Mouse (Mus musculus) ES-CJ7 (cell line): Measurements from ENCODE around the gene Rabep2.
"Not testable (repeated sequence)": the region's sequence is repeated elsewhere in the genome, so short reads cannot be mapped to it uniquely, and the experiment has no call there.

Source experiments
- DNase-seq: peaks from one replicate; pipeline ENCODE4 v3.0.0; 2011; ENCODE audit warnings: low read depth, low spot score

Rabep2 gene

DNA sequence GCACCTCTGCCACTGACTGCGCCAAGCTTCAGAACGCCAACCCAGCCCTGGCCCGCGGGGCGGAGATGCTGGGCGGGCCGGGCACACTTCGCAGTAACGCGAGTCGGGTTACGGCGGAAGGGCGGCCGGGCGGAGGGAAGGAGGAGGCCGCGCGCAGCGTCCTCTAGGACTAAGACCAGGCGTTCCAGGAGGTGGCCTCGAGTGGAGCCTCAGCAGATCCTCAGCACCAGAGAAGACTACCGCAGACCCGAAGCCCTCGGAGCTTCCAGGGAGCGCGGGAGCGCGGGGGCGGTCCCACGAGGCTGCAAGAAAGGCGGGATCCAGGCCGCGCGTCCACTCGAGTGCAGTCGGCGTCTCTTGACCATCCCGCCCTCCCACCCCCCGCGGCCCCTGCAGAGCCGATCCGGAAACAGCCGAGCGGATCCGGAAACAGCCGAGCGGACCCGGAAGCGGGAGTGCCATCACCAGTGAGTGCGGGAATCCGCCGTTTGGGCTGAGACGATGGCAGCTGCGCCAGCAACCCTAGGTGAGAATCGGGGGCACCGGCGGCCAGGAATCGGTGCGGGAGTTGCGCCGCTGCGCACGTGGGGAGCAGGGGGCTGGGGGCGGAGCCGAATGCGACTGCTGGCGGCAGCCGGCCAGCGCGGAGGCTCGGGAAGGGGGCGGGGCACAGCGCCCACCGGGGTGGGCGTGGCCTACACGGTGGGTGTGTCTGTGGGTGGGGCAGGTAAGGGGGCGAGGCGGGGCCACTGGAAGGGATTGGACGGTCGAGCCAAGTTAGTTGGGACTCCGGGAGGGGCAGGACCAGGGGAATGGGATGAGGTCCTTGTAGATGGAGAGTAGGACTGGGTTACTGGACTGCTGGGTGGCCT lies at the start of gene Rabep2:
Gene Rabep2, plus strand, starts transcription at position 129 of the 872 bp plus-strand sequence.
- DNase-seq: peak; percentile 85

DNA sequence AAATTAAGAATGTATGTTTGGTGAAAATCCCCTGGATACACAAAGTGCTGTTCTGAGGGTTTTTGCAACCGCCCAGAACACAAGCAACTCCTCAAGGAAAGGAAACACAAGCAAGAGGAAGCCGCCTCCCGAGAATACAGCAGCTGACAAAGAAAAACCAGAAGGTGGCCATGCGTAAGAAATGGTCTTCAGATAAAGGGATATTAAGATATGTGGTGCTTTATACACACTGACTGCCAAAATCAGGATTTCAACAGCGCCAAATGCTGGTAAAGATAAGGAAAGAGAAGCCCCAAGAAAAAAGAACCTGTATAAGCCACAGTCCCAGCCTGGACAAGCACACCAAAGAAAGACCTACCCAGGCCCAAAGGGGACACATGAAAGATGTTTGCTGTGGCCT lies 45.0 kb upstream of the Rabep2 start:
- no peak for DNase-seq

DNA sequence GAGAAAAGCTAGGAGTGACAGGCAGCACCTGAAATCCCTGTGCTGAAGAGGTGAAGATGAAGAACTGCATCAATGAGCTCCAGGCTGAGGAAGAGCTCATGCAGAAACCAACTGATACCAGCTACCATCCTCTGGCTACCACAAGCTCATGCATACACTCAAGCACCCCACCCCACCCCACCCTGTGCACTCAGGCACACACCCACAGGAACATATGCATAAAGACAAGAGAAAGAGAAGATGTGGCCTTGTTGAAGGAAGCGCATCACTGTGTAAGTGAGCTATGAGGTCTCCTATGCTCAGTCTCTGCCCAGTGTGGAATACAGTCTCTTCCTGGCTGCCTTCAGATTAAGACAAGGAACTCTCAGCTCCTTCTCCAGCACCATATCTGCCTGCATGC lies 40.4 kb upstream of the Rabep2 start:
- DNase-seq: peak; percentile 53

DNA sequence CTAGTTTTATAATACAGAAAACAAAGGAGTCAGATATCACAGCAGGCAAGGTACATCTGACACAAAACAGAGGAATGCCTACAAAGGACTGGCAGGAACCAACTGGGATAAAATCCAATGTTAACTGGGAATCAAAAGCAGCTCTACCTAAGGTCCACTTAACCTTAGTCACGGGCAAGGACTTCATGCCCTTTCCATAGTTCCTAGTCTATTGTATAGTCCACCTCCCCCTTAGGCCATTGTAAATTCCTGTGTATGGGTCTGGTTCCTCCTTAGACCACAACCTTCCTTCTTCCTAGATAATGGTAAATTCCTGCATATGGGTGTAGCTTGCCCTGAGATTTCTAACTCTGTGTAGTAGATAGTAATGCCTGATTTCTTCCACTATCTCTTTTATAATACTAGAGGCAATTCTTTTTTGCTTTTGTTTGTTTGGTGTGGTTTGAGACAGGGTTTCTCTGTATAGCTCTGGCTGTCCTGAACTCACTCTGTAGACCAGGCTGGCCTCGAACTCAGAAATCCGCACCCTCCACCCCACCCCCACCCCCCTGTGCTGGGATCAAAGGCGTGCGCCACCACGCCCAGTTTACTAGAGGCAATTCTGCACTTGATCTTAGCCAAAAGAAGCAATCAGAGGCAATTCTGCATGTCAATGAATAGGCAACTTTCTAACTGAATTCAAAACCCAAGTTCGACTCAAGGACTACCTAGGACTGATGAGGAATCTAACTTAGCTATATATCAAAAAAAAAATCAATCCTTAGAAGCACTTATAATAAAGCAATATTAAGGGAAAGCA lies 36.3 kb upstream of the Rabep2 start:
- peak; percentile 79 for DNase-seq

DNA sequence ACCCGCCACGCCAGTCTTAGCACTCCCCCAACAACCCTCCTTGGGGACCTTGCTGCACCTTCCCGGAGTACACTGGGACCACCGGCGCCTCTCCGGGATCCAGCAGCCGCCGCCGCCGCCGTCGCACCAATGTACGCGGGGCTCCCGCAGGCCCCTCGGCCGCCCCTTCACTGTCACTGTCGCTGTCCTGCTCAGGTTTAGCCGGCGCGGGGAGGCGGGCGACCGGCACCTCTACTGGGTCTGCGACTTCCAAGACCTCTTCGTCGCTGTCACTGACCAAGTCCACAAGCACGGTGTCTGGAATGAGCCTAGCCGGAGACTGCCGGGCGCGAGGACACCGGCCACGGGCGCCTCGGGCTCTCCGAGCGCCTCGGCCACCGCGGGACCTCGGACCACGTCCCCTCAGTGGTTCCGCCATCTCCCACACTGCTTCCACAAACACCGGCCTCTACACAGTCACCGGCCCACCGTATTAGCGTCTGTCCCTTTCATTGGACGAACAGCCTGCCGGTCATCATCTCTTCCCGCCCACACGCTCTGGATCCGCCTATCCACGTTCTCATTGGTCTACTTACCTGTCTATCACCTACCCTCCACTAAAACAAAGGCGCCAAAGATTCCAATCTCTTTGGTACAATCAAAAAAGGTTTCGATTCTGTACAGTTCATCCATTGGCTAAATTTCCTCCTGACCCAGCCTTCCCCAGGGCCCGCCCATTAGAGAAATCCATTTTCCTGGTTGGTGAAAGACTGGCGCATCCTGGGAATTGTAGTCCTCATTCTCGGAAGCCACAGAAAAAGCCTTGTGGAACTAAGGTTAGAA lies 32.0 kb upstream of the Rabep2 start, which contains the start of gene Nfatc2ip:
Gene Nfatc2ip, minus strand, starts transcription at position 440 of the 822 bp plus-strand sequence.
- peak; percentile 99 for DNase-seq

DNA sequence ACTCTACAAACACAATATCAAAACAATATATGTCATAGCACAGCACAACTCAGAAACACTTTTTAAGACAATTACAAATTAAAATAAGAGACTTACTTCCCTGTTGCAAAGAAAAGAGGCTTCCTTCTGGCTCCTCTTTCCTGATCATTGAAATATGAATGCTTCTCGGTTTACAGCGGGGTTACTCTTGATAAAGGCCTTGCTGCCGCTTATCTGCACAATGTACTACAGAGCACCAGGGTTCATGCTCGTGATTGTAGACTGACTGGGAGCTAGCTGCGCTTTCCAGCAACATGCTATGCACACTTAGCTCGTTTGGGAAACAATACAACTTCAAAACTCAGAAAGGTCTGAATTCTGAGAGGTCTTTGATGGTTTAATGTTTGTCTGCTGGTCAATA lies 31.3 kb upstream of the Rabep2 start:
- no peak for DNase-seq

DNA sequence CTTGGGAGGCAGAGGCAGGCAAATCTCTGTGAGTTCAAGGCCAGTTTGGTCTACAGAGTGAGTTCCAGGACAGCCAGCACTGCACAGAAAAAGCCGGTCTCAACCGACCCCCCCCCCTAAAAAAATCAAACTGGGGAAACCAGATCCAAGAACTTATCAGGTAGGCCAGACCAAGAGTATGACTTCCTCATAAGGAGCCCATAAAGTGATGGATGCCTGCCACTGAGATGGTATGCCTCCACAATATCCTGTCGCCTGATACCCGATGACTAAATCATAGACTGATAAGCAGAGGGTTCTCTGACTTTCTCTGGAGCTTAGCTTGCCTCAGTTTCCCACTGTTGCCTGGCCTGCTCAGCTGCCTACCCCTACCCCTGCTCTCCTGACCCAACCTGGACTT lies 30.7 kb upstream of the Rabep2 start:
- no peak for DNase-seq

DNA sequence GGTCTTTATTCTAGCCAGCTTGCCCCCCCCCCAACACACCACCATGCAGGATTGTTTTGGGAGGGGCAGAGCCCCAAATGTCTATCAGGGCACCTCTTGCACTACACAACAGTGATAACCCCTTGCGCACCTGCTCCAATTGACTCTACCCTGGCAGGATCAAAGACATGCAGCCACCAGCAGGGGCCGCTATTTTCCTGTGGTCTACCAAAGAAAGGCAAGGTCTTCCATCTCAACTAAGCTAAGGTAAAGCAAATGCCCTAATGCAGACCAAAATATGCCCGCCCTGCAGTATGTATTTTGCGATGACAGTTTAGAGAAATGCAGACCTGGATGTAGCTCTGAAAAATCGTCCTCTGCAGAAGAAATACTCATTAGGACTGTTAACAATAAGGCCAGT lies 29.0 kb upstream of the Rabep2 start:
- DNase-seq: peak; percentile 88

DNA sequence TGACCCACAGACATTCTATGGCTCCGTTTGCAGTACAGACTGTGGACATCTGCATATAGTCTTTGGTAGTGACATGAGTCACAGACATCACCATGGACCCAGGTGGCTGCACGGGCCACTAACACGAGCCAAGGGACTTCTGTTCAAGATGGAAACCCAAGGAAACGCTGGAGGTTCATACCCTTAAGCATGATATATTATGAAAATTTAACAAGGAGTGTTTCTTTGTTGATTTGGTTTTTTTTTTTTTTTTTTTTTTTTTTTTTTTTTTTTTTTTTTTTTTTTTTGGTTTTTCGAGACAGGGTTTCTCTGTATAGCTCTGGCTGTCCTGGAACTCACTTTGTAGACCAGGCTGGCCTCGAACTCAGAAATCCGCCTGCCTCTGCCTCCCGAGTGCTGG lies 26.0 kb upstream of the Rabep2 start:
- DNase-seq: not testable (repeated sequence)

DNA sequence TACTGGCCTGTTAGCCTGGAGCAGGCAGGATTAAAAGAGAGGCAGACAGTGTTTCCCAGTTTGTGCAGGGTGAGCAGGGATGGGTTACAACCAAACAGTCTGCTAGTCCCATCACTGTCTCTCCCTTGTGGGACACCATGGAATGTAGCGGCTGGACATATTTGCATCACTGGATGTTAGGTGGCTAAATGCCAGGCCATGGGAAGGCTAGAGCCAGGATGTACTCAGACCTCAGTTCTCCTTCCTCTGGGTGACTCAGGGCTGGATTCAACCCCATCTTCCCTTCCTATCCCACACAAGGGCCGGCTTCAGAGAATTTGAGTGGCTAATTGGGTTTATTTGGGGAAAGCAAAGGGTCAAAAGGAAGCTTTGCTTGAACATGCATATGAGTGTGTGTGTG lies 19.9 kb upstream of the Rabep2 start:
- DNase-seq: no peak

DNA sequence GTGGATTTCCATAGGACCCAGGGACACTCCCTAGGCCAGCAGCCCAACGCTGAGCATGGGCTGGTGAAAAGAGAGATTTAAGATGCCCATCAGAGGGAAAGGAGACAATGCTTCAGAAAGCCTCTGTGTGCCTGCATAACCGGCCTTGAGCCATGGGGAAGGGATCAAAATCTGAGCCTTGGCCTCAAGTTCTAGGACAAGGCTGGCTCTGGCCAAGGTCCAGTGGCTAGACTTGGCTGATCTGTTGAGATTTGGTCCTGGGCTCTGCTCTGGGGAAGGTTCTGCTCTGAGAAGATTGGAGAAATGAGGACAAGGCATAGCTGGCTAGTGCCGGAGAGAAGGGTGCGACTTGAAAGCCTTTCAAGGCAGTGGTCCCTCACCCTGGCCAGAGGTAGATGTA lies 17.5 kb upstream of the Rabep2 start:
- no peak for DNase-seq

DNA sequence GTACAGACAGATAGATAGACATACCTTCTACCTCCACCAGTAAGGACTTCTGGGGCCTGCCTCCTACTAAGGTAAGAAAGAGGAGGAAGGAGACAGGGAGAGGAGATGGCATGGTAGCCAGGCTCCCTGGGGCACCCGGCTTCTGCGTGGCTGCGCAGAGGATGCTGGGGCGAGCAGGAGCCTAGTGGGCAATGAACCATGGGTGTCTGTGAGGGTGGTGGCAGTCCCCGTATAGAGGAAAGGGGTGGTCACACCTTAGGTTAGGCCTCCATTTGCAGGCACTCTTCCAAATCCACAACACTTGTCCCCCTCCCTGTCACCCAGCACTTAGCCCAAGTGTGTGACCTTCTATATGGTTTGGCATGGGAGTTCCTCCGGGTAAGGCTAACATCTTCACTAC lies 13.8 kb upstream of the Rabep2 start, which contains the start of gene Cd19:
Gene Cd19, minus strand, starts transcription at position 165 of the 400 bp plus-strand sequence.
- no peak for DNase-seq

DNA sequence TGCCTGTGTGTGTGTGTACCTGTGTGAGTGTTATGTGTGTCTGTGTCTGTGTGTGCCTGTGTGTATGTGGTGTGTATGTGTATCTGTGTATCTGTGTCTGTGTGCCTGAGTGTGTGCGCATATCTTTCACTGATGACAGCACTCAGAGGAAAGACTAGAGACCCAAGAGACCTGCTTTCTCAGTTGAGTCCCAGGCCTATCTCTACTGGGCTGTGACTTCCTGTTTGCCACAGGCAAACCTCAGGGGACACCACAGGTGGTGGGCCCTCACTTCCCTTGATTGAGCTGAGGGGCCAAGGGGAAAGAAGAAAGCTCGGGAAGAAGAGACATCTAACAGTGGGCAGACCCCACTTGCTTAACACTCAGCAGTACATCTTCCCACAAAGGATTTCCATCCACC lies 11.9 kb upstream of the Rabep2 start:
- no peak for DNase-seq

DNA sequence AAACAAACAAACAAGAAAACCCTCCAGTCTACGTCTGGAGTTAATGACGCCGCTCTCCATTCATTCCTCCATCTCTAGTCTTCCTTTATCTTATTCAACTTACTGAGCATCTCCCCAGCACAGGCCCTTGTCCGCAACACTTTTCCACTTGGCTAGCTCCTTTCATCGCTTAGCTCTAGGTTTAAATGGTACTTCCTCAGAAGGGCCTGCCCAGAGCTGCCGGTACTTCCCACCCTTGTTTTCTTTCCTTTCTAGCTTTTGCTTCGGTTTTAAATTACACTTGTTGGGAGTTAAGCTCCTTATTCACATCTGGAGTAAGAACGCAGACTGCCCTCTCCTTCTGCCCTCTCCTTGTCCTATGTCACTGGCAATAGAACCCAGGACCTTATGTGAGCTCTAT lies 11.5 kb upstream of the Rabep2 start:
- no peak for DNase-seq

DNA sequence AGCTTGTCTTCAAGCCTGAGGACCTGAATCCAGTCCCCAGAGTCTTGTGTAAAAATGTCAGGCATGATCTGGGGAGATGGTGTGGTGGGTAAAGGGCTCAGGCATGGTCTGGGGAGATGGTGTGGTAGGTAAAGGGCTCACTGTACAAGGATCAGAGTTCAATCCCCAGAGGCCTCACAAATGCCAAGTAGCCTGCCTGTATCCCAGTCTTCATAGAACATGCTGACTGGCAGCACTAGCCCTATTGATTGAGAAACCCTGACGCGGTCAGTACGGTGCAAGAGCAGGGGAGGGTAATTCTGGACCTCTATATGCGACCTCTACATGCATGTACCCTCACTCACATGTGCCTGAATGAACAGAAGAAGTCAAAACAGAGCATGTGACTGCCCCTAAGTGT lies 11.0 kb upstream of the Rabep2 start:
- no peak for DNase-seq

DNA sequence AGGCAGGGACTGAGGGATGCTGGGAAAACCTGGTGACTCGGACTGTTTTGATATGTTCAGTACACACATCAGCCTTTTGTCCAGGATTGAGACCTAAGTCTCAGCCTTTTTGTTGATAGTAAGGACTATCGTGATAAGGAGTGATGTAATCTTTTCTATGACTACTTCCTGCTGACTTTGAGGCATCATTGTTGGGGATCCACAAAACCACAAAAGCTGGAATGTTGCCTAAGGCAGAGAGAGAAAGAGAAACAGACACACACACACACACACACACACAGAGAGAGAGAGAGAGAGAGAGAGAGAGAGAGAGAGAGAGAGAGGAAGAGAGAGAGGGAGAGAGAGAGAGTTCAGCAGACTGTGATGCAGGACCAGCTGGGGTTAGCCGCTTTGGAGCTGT lies 10.1 kb upstream of the Rabep2 start:
- no peak for DNase-seq

DNA sequence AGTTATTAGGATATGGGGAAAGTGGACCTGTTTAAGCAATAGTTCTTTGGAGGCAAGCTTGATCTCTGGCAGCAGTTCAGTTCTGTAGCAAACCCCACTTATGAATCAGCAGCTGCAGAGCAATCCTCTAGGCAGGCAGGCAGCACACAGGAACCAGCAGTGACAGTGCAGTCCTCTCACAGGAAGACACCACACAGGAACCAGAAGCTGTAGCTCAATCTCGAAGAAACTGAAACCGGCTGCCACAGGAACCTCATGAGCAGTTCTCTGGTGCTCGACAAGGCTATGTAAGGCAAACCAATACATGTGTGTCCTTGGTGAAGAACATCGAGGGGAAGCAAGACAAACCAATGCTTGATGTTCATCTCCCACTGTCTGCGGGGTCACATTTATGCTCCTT lies 6.8 kb upstream of the Rabep2 start:
- no peak for DNase-seq

DNA sequence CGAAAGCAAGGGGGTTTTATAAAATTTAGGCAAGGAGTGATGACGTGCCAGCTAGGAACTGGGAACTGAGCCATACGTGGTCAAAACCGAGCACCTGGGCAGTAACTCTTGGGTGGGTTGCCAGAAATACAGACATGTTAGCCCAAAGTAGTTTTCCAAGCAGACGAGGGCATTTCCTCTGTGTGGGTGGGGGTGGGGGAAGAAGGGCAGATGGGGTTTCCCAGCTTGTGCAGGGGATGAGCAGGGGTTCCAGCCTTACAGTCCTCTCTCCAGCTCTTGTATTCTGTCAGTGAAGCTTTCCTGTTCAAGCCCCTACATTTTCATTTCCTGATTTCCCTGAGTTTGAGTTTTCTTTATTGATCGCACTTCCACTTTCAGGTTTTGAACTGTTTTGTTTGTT lies 4.4 kb upstream of the Rabep2 start:
- DNase-seq: no peak

DNA sequence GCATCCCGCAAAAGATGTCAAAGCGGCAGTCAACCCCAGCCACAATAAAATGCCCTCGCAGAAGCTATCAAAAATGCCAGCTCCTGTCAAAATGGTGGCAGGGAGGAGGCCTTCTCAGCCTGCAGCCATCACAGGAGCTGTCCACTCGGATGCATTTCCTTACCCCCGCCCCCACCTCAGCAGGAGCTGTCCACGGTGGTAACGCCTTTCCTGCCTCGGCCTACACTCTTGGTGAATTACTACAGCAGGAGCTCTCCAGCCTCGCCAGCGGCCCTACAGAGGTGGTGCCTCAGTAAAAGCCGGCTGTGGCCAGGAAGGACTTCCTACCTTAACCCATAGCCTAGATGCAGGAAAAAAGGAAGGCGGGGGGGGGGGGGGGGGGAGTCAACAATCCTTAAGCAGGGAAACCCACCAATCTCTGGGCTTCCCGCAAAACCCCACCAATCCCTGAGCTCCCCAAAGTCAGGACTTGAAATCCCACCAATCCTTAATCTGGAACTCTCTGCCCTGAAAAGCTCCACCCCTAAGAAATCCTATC lies 1.2 kb upstream of the Rabep2 start:
- DNase-seq: peak; percentile 87

DNA sequence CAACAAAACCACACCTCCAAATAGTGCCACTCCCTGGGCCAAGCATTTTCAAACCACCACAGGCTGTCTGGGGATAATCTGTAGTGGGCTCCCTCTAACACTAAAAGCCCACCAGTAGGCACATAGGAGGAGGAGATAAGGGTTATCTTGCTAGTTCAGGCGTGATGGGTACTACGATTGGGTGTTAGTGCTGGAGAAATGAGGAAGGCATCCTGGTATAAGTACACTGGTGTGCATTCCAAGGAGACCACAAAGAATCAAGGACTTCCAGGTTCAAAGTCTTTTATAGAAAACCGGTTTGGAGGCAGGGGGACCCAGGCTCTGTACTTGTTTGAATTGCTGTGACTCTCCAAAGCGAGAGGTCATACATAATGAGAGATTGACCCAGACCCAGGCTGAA lies 405 bp upstream of the Rabep2 start:
- DNase-seq: no peak

DNA sequence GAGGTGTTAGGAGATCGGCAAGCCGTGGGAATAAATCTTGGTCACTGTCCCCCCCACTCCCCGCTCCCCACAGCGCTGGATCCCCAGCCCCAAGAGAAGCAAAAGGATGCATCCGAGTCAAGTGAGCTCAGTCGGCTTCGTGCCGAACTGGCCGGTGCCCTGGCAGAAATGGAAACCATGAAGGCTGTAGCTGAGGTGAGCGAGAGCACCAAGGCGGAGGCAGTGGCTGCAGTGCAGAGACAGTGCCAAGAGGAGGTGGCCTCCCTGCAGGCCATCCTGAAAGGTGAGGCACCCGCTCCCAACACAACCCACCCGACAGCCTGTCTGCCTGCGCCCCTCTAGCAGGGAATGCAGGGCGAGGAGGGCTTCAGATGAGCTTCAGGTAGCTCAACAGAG lies 942 bp downstream of the Rabep2 start:
- no peak for DNase-seq

DNA sequence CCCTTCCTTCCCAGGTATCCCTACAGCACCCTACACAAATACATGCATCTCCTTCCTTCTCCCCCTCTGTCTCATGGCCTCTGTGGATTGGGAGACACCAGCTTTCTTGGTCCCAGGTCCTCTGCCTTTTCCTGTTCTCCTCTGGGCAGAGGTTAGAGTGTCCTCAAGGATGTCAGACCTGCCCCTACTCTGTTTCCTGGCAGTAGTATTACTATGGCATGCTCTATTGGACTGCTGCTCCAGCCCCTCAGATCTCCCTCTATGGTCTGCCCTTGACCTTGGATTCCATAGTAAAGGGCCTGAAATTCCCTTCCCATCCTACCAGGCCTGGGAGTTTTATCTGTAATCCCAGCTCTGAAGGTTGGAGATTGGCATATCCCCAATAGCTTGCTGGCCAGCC lies 1.6 kb downstream of the Rabep2 start:
- no peak for DNase-seq
